Mouse (Mus musculus): ENCODE data around the gene Ptprm.

DNA sequence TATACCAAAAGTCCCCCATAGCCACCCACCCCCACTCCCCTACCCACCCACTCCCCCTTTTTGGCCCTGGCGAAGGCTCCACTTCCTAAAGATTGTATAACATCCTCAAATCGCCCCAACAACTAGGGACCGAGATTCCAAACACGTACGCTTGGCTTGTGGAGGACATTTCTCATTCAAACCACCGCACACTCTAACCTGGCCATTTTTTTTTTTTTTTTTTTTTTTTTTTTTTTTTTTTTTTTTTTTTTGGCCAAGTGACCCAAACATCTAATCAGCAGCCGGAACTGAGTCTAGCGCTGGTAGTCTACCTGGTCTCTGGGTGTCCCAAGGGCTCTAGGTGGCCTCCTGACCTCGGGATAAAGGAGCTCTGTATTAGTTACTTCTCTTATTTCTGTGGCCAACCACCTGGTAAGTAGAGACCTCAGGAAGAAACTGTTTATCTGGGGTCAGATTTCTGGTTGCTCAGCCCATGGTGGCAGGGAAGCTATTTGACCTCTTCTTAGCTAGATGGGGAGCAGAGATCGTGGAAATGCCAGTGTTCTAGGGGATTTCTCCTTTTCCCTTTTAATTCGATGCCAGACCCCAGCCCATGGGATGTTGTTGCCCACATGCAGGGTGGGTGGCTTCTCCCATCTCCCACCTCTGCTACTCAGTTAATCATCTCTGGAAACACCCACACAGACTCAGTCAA, 9.3 kb upstream of the Ptprm start:
- no peak for TF ChIP-seq CTCF (IDR thresholded peaks at IDR 0.05 in 2 of 3, conservative IDR thresholded peaks at IDR 0.05 in 1 of 3; ENCODE audit: control insufficient read depth in 1 of 3, insufficient read depth in 1 of 3, low read depth in 2 of 3, low read length in 3 of 3, poor library complexity in 1 of 3, severe bottlenecking in 1 of 3)
- TF ChIP-seq MYB (IDR thresholded peaks at IDR 0.05; ENCODE audit: low read depth, low read length) = no peak
- TF ChIP-seq ZC3H11A (IDR thresholded peaks at IDR 0.05; ENCODE audit: low read depth, low read length) = no peak
- TF ChIP-seq USF2 (IDR thresholded peaks at IDR 0.05; ENCODE audit: borderline replicate concordance in 1 of 2, insufficient read depth in 1 of 2, low read depth in 1 of 2, low read length in 2 of 2) = no peak
- TF ChIP-seq MAX (IDR thresholded peaks at IDR 0.05; ENCODE audit: low read length) = no peak
